Mouse (Mus musculus) brain, embryonic 14.5 days (tissue): ENCODE results near the gene Pls1.

Experiments
- CTCF ChIP-seq: fragments of 200-500 bp; IDR thresholded peaks from 2 replicates; pipeline ENCODE4 v1.5.1; 2012; ENCODE audit warnings: inconsistent platforms, mild to moderate bottlenecking, moderate library complexity, borderline replicate concordance; ENCODE audit not compliant: insufficient read depth, insufficient read length; ENCODE audit errors: extremely low read depth
- POLR2A ChIP-seq: fragments of 200-500 bp; IDR thresholded peaks from 2 replicates; pipeline ENCODE4 v1.6.1; 2012; ENCODE audit warnings: mild to moderate bottlenecking, inconsistent platforms, borderline replicate concordance; ENCODE audit not compliant: poor library complexity, insufficient read depth, insufficient read length, severe bottlenecking; ENCODE audit errors: extremely low read depth

DNA sequence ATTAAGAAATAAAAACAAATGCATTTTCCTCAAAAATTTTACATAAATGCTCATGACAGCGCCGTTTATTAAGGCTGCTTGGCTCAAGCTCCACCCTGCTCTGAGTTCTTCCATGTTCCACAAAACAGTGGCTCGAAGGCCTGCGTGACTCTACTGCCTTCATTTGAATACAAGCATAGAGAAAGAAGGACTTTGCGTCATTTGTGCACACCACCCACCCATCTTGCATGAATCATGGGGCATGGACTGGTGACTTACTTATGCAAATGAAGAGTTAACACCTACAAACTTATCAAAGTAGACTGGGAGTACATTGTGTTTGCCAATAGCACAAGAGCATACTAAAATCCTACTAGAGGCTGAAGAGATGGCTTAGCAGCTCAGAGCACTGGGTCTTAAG is 17.5 kb downstream of the Pls1 start:
- TF ChIP-seq CTCF (no peak), POLR2A (no peak)
